Mouse (Mus musculus): ENCODE measurements around the gene Ppp2r5b. TPM values are rescaled to one million over a fixed set of nuclear protein-coding genes. Genes with fewer than 3 reads are reported as not detected.

The Ppp2r5b gene
- polyA plus RNA-seq (2014; fragmentation: Illumina TruSeq; extraction: RNeasy Lipid Tissue Mini Kit (QIAGEN cat#74804); ENCODE audit: low read depth, low replicate concordance) = 0.57 TPM

GRCm38 (mm10) chr19:6235084-6236052 is at the start of gene Ppp2r5b:
TSS of gene Ppp2r5b (minus strand) at chr19:6235872.

GRCm38 (mm10) chr19:6276426-6277421 is 41.1 kb upstream of the Ppp2r5b start, which contains the start of gene Ehd1:
TSS of gene Ehd1 (plus strand) at chr19:6276725.

GRCm38 (mm10) chr19:6241274-6242107 is 5.8 kb upstream of the Ppp2r5b start, which contains the start of gene Atg2a:
TSS of gene Atg2a (plus strand) at chr19:6241668.

GRCm38 (mm10) chr19:6226135-6226534 is 9.5 kb downstream of the Ppp2r5b start, which contains the start of gene Gpha2:
TSS of gene Gpha2 (plus strand) at chr19:6226380.

GRCm38 (mm10) chr19:6184131-6184530 is 51.5 kb downstream of the Ppp2r5b start, which contains the start of gene Majin:
TSS of gene Majin (plus strand) at chr19:6184388.

Other genes with a start within 250 kb of the Ppp2r5b start
- gene Slc22a20, start 249.7 kb downstream of the Ppp2r5b start, polyA plus RNA-seq (2014; fragmentation: Illumina TruSeq; extraction: RNeasy Lipid Tissue Mini Kit (QIAGEN cat#74804); ENCODE audit: low read depth, low replicate concordance) = not detected
- gene Capn1, start 220.0 kb downstream of the Ppp2r5b start, polyA plus RNA-seq (2014; fragmentation: Illumina TruSeq; extraction: RNeasy Lipid Tissue Mini Kit (QIAGEN cat#74804); ENCODE audit: low read depth, low replicate concordance) = 1.3 TPM
- gene Syvn1, start 189.3 kb downstream of the Ppp2r5b start, polyA plus RNA-seq (2014; fragmentation: Illumina TruSeq; extraction: RNeasy Lipid Tissue Mini Kit (QIAGEN cat#74804); ENCODE audit: low read depth, low replicate concordance) = 0.77 TPM
- 41.8 TPM for gene Mrpl49, start 178.1 kb downstream of the Ppp2r5b start, polyA plus RNA-seq (2014; fragmentation: Illumina TruSeq; extraction: RNeasy Lipid Tissue Mini Kit (QIAGEN cat#74804); ENCODE audit: low read depth, low replicate concordance)
- gene Fau, start 178.0 kb downstream of the Ppp2r5b start, polyA plus RNA-seq (2014; fragmentation: Illumina TruSeq; extraction: RNeasy Lipid Tissue Mini Kit (QIAGEN cat#74804); ENCODE audit: low read depth, low replicate concordance) = 5.1 TPM
- gene Znhit2, start 174.7 kb downstream of the Ppp2r5b start, polyA plus RNA-seq (2014; fragmentation: Illumina TruSeq; extraction: RNeasy Lipid Tissue Mini Kit (QIAGEN cat#74804); ENCODE audit: low read depth, low replicate concordance) = not detected
- gene Tm7sf2, start 167.5 kb downstream of the Ppp2r5b start, polyA plus RNA-seq (2014; fragmentation: Illumina TruSeq; extraction: RNeasy Lipid Tissue Mini Kit (QIAGEN cat#74804); ENCODE audit: low read depth, low replicate concordance) = 0.93 TPM
- gene Vps51, start 158.6 kb downstream of the Ppp2r5b start, polyA plus RNA-seq (2014; fragmentation: Illumina TruSeq; extraction: RNeasy Lipid Tissue Mini Kit (QIAGEN cat#74804); ENCODE audit: low read depth, low replicate concordance) = 8.9 TPM
- not detected for gene Tmem262, start 155.8 kb downstream of the Ppp2r5b start, polyA plus RNA-seq (2014; fragmentation: Illumina TruSeq; extraction: RNeasy Lipid Tissue Mini Kit (QIAGEN cat#74804); ENCODE audit: low read depth, low replicate concordance)
- gene Gm28374, start 153.6 kb downstream of the Ppp2r5b start, polyA plus RNA-seq (2014; fragmentation: Illumina TruSeq; extraction: RNeasy Lipid Tissue Mini Kit (QIAGEN cat#74804); ENCODE audit: low read depth, low replicate concordance) = not detected
- gene Zfpl1, start 150.9 kb downstream of the Ppp2r5b start, polyA plus RNA-seq (2014; fragmentation: Illumina TruSeq; extraction: RNeasy Lipid Tissue Mini Kit (QIAGEN cat#74804); ENCODE audit: low read depth, low replicate concordance) = not detected
- gene Cdca5, start 150.9 kb downstream of the Ppp2r5b start, polyA plus RNA-seq (2014; fragmentation: Illumina TruSeq; extraction: RNeasy Lipid Tissue Mini Kit (QIAGEN cat#74804); ENCODE audit: low read depth, low replicate concordance) = 0.24 TPM
- gene AC131692.1, start 141.5 kb downstream of the Ppp2r5b start, polyA plus RNA-seq (2014; fragmentation: Illumina TruSeq; extraction: RNeasy Lipid Tissue Mini Kit (QIAGEN cat#74804); ENCODE audit: low read depth, low replicate concordance) = not detected
- gene Naaladl1, start 130.1 kb downstream of the Ppp2r5b start, polyA plus RNA-seq (2014; fragmentation: Illumina TruSeq; extraction: RNeasy Lipid Tissue Mini Kit (QIAGEN cat#74804); ENCODE audit: low read depth, low replicate concordance) = not detected
- not detected for gene Sac3d1, start 117.2 kb downstream of the Ppp2r5b start, polyA plus RNA-seq (2014; fragmentation: Illumina TruSeq; extraction: RNeasy Lipid Tissue Mini Kit (QIAGEN cat#74804); ENCODE audit: low read depth, low replicate concordance)
- gene Snx15, start 107.6 kb downstream of the Ppp2r5b start, polyA plus RNA-seq (2014; fragmentation: Illumina TruSeq; extraction: RNeasy Lipid Tissue Mini Kit (QIAGEN cat#74804); ENCODE audit: low read depth, low replicate concordance) = 3.0 TPM
- gene Batf2, start 94.9 kb downstream of the Ppp2r5b start, polyA plus RNA-seq (2014; fragmentation: Illumina TruSeq; extraction: RNeasy Lipid Tissue Mini Kit (QIAGEN cat#74804); ENCODE audit: low read depth, low replicate concordance) = not detected
- gene Arl2, start 94.3 kb downstream of the Ppp2r5b start, polyA plus RNA-seq (2014; fragmentation: Illumina TruSeq; extraction: RNeasy Lipid Tissue Mini Kit (QIAGEN cat#74804); ENCODE audit: low read depth, low replicate concordance) = 0.49 TPM
- not detected for gene Majin, start 51.5 kb downstream of the Ppp2r5b start, polyA plus RNA-seq (2014; fragmentation: Illumina TruSeq; extraction: RNeasy Lipid Tissue Mini Kit (QIAGEN cat#74804); ENCODE audit: low read depth, low replicate concordance)
- gene Gpha2, start 9.5 kb downstream of the Ppp2r5b start, polyA plus RNA-seq (2014; fragmentation: Illumina TruSeq; extraction: RNeasy Lipid Tissue Mini Kit (QIAGEN cat#74804); ENCODE audit: low read depth, low replicate concordance) = not detected
- gene Atg2a, start 5.8 kb upstream of the Ppp2r5b start, polyA plus RNA-seq (2014; fragmentation: Illumina TruSeq; extraction: RNeasy Lipid Tissue Mini Kit (QIAGEN cat#74804); ENCODE audit: low read depth, low replicate concordance) = not detected
- gene Ehd1, start 40.9 kb upstream of the Ppp2r5b start, polyA plus RNA-seq (2014; fragmentation: Illumina TruSeq; extraction: RNeasy Lipid Tissue Mini Kit (QIAGEN cat#74804); ENCODE audit: low read depth, low replicate concordance) = 15.1 TPM
- 3.2 TPM for gene Cdc42bpg, start 70.6 kb upstream of the Ppp2r5b start, polyA plus RNA-seq (2014; fragmentation: Illumina TruSeq; extraction: RNeasy Lipid Tissue Mini Kit (QIAGEN cat#74804); ENCODE audit: low read depth, low replicate concordance)
- gene Men1, start 99.1 kb upstream of the Ppp2r5b start, polyA plus RNA-seq (2014; fragmentation: Illumina TruSeq; extraction: RNeasy Lipid Tissue Mini Kit (QIAGEN cat#74804); ENCODE audit: low read depth, low replicate concordance) = 4.2 TPM
- 5.5 TPM for gene Map4k2, start 105.3 kb upstream of the Ppp2r5b start, polyA plus RNA-seq (2014; fragmentation: Illumina TruSeq; extraction: RNeasy Lipid Tissue Mini Kit (QIAGEN cat#74804); ENCODE audit: low read depth, low replicate concordance)
- 77.9 TPM for gene Sf1, start 127.8 kb upstream of the Ppp2r5b start, polyA plus RNA-seq (2014; fragmentation: Illumina TruSeq; extraction: RNeasy Lipid Tissue Mini Kit (QIAGEN cat#74804); ENCODE audit: low read depth, low replicate concordance)
- gene Pygm, start 148.5 kb upstream of the Ppp2r5b start, polyA plus RNA-seq (2014; fragmentation: Illumina TruSeq; extraction: RNeasy Lipid Tissue Mini Kit (QIAGEN cat#74804); ENCODE audit: low read depth, low replicate concordance) = 4.2 TPM
- gene Rasgrp2, start 163.5 kb upstream of the Ppp2r5b start, polyA plus RNA-seq (2014; fragmentation: Illumina TruSeq; extraction: RNeasy Lipid Tissue Mini Kit (QIAGEN cat#74804); ENCODE audit: low read depth, low replicate concordance) = 3.5 TPM
- gene Nrxn2, start 182.9 kb upstream of the Ppp2r5b start, polyA plus RNA-seq (2014; fragmentation: Illumina TruSeq; extraction: RNeasy Lipid Tissue Mini Kit (QIAGEN cat#74804); ENCODE audit: low read depth, low replicate concordance) = not detected